Mouse (Mus musculus): ENCODE measurements around the gene Vps36.

The Vps36 gene

DNA sequence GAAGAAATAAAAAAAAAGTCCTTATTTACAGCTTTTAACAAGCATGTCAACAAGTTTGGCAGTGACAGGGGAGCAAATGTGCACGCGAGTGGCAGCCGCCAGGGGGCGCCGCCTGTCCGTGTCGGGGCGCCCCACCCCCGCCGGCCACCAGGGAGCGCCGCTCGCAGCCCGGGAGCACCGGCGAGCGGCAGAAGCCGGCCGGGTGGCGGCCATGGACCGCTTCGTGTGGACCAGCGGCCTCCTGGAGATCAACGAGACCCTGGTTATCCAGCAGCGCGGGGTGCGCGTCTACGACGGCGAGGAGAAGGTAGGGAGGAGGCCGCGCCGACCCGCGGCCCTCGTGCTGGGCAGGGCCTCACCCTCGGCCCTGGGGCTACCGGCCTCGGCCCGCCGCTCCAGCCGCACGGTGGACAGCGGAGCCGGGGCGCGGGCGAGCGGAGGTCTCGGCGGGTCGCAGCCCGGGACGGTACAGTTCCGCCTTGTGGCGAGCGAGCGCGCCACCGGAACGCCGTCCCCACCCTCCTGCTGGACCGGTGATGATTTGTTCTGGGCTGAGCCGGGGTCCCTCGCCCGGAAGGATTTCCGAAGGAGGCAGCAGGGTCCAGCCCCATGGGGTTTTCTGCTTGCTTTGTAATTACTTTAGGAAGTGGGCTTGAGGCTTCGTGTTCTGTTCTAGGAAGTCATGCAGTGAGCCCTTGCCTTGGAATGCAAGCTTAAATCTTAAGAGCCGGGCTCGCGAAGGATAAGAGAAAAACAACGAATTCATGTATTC, at the start of gene Vps36:
TSS of gene Vps36 (plus strand) at position 150 of the 772 bp plus-strand sequence.
- DNase-seq = peak; percentile 88

DNA sequence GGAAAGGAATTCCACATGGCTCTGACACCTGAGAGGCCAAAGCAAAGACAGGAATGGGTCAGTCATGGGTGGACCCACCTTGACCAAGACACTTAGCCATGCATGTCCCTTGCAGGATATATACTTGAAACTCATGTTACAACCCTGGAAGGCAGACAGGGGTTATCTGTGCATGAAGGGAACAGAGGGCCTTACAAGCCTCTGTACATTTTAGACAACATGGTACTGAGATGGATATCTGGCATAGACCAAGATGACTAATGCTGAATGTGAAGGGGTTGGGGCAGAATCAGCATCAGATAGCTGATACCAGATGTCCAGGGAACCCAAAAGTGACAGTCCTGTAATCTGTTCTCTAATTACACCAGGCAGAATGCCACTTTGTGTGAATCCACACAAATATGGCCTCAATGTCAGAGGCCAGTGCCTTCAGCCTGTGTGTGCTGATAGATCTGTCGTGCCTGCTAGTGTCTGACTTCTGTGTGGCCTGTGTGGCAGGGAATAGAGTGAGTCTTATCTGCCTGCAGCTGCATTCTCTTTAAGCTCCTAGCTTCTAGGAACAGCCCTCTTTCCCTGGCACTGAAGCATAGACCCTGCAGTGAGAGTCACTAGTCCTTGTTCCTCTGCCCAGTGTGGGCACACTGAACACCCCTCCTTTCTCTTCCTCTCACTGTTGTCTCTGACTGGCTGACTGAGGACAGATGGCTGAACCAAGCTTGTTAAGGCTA, 48.7 kb upstream of the Vps36 start:
- no peak for DNase-seq

DNA sequence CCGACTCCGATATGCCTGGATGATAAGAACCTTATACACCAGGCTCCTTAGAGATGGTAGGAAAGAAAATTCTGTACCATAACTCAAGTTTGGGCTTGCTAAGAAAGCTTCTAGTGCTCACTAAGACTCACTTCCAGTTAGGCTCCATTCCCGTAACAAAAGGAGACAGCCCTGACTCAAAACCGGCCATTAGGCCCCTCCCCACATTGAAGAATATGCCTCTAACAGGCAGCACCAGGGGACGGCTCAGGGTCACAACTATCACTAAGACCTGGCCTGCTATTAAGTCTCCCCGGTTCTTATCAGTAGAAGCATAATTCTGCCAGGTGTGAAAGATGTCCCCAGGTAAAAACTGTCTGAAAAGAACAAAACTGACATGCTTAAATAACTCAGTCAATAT, 46.8 kb upstream of the Vps36 start:
- no peak for DNase-seq

DNA sequence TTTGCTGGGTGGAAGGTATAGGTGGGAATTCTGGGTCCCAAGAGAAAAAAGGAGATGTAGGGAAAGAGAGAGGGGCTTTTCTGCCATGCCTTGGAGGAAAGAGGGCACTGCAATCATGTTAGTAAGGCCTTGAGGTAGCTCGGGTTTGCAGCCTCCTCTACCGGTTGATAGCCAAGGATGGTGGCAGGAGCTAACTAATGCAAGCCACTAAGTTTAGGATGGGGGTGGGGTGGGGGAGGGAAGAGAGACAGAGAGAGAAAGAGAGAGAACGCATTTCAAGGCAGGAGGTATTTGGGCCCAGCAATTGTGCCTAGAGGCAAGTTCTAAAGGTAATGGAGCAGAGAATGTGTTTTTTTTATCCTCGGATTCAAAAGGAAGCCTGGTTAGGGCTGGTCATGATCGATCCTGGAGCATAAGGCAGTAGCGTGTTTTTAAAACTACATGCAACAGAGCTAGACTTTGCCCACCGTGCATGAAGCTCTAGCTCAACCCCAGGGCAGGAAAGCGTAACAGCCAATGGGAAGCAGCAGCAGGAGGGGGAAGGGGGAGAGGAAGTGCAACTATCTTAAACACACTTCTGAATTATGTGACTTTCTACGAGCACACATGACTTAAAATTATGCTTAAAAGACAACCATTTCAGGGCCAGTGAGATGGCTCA, 44.8 kb upstream of the Vps36 start:
- no peak for DNase-seq

DNA sequence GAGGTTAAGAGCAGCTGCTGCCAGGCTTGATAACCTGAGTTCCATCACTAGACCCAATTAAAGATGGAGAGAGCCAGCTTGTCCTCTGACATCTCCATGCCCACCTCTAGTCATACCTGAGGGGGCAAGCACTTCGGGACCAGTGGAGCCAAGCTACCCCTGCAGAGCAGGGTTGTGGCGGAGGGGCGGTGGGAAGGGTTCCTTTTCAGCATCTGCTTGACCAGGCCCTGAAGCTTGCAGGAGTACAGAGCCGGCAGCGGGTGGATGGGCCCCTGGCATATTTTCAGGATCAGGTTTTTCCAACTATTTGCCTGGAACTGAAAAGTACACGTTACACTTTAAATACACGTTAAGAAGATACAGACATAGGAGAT, 44.3 kb upstream of the Vps36 start:
- no peak for DNase-seq

DNA sequence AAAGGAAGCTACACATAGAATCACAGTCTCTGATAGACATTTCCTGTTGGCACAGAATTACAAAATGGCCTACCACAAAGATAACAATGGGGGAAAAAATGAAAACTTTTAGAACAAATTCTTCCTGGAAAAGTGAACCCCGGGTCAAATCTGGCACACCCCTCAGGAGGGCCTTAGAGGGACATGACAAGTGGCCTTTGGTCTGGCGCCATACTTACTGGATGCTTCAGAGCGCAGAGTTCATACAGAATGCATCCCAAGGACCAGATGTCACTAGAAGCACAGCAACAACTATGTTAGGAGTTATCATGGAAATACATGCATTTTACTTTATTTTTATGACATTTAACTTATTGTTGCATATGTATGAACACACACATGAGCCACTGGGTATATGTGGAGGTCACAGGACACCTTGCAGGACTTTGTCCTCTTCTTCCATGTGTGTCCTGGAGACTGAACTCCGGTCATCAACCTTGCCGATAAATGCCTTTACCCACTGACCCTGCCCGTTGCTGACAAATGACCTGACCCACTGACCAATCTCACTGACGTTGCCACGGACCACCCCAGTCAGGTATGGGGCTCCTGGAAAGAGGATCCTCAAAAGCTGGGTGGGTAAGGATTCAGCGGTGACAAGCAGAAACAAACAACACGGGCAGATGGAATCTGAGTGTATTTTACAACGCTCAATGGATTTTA, 42.8 kb upstream of the Vps36 start:
- DNase-seq = no peak

DNA sequence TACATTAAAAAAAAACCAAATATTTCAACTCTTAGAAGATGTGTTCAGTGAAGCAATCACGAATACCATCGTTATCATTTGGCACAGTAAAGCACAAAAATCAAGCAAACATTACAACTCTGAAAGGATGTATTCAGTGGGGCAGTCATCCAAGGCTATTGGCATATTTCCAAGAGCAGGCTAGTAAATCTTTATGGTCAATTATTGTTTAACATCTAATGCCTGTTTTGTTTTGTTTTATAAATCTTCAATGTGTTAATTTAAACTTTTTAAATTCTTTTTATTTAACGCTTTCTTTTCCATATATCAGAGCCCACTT, 42.3 kb upstream of the Vps36 start:
- no peak for DNase-seq

DNA sequence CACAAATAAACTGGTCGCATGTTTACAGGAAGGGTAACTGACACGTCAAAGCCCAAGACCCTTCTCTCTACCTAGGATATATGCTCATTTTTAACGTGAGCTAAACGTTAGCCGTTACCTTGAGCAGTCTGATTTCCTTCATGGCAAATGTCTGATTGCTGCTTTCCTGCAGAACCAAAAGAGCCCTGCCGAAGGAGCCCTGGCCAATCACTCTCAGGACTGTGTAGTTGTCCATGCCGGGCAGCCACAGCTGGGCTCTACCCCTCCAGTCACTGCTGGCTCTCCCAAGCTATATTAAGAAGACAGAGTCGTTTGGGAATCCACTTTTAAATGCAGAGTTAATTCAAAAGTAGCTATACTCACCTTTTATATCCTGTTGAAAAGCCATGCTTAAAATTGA, 30.4 kb upstream of the Vps36 start:
- no peak for DNase-seq

DNA sequence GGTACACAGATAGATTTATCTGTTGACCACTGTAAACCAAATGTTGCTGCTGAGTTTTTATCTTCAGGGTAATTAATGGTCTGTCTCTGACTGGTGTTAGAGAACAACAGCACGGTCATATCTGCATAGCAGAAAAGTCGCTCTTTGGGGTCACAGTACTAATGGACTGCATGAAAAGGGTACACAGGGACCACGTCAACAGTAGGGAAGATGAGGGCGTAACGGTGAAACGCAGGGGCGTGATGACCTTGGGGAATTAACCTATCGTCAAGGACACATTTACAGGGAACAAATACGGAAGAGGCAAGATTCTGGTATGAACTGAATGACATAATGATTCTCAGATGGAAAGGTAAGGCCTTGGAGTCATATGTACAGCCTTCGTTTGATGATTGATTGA, 28.2 kb upstream of the Vps36 start:
- DNase-seq = no peak

DNA sequence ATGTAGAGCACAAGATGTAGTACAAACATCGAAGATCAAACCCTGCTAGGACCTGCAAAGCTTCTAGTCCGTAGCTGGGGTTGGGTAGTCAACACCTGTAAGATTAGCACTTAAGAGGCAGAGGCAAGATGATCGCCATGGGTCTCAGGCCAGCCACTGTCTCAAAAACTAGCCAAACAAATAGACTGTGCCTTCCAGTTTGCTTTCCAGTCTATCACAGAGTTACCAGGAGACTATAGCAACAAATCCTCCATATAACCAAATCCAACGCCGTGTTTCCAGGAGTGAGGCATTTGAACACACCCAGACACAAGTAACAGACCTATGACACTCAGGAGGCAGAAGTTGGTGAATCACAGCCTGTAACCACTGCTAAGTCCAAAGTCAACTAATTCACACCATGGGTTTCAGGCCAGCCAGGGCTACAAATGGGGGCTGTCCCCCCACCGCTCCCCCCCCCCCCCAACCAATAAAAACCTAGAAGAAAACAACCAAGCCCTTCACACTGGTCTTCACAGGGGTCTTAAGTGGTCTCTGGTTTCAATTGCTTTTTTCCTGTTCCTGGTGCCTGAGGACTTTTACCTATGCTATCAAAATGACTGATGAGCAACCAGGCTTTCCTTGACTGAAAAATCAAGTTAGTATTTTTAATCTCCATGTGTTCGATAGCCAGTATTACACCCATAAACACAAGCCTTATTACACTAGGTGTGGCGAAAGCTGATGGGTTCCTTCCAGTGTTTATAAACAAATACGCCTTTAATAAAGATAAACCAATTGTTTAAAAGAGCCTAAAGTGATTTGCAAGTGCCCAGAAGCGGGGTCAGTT, 27.1 kb upstream of the Vps36 start:
- DNase-seq = no peak

DNA sequence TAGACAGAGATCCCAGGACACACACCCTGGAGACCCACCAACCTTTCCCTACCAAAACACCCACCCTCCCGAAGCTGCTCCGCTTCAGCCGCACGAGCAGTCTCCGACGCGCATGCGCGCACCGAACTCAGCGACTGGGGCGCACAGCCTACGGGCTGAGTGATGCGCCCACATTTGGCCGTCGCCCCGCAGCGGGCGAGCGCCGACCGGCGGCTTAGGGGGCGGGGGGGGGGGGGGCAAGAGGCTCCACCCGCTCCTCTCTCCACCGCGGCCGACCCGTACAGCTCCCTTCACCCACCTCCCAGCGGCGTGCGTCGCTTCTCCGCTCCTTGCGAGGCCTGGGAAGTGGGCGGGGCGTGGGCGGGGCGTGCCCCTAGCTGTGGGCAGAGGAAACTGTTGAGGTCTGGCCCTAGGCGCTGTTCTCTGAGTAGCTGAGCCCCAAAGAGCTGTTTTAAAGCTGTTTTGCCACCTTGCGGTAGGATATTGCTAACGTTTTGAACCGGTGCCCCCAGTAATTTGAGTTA, 26.5 kb upstream of the Vps36 start, which contains the start of gene Nek3:
TSS of gene Nek3 (minus strand) at position 356 of the 524 bp plus-strand sequence.
- peak; percentile 86 for DNase-seq

DNA sequence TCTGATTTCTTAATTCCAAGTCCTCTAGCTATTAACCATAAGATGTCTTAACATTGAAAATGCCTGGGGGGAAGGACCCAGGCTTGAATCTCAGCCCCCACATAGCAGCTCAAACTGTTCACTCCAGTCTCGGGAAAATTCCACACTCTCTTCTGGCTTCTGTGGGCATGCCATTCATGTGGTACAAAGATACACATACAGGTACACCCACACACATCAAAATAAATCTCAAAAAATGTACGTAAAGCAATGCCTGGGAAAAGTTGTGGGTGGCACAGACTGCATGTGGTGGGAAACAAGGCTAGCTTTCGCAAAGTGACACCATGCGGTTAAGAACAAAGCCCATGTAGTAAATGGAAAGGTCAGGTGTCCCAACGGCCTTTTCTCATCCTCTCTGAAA, 23.4 kb upstream of the Vps36 start:
- no peak for DNase-seq

DNA sequence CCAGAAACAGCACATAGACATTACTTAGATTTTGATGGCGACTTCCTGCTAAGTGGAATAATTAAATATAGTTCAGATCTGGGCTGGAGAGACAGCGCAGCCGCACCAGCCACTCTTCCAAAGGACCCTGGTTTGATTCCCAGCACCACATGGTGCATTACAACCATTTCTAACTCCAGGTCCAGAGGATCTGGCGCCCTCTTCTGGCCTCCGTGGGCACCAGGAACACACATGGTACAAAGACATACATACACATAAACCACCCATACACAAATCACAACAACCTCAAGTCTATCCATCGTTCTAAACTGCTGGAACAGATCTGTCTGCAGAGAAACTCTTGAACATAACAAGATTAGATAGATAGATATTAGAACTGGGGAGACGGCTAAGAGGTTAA, 16.6 kb upstream of the Vps36 start:
- no peak for DNase-seq

DNA sequence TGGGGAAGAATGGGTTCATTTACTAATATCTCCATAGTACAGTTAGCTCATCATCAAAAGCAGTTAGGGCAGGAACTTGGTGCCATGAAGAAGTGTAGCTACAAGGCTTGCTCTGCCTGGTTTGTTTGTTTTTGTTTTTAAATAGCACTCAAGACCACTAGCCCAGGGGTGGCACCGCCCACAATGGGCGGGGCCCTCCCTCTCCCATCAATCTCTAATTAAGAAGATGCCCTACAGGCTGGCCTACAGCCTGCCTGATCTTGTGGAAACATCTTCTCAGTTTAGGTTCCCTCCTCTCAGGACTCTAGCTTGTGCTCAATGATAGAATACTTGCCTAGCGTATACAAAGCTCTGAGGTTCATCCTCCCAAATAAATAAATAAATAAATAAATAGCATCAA, 7.7 kb upstream of the Vps36 start:
- no peak for DNase-seq

DNA sequence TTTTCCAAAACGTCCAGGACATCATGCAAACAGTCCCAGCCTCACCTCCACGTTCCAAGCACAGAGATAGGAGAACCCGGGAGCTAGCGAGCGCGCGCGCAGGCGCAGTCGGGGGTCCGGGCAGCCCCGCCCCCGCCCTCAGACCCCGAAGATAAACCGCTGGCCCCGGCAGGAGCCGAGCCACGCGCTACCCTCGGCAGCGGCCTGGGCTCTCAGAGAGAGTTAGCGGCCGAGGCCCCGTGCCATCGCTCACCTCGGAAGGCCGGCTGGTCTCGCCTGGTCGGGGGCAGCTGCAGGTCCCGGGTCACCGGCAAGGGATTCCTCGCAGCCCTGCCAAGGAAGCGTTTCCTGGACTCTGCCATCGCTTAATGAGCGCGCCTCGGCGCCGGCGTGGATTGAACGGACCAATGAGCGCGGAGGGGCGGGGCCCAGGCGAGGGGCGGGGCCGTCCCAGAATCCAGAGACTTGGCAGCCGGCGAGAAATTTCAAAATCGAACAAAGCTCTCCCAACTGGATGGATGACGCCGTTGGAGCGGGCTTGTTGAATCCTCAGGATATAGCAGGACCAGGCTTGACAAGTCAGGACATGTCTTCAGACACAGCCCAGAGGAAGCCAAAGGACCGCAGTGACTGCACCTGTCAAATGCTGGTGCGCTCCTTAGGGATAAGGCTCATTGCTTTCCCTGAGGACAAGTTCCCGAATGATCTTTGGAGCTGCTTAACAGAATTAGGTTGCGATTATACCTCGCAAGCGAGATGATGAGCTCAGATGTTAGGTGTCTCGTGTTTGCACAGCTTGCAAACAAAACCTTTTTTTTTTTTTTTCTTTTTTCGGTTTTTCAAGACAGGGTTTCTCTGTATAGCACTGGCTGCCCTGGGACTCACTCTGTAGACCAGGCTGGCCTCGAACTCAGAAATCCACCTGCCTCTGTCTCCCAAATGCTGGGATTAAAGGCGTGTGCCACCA, 6.9 kb upstream of the Vps36 start, which contains the start of gene Ckap2:
TSS of gene Ckap2 (minus strand) at position 389 of the 967 bp plus-strand sequence.
- peak; percentile 87 for DNase-seq

DNA sequence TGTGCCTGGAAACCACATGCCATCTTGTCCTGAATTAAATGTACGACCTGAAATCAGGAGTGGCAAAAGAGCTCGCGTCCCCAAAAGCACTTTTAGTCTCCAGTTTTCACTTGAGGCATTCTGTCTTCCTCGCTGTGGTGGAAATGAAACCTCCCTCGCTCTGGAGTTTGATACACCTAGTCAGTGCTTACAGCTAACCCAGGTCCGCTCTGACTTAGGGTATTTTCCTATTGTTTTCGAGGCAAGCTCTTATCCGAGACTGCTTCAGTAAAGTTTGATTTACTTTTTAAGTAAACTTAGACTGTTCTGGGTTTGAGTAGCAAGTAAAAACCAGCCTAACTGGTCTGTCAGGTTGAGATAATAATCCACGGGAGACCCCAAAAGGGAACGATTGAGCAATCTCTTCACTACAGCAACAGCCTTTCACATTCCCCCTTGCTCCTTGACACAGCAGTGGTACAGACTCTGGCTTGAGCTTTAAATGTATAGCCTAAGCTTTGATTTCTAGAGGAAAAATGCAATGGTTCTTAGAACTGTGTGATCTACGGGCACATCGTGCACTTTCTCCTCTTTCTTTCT, 912 bp downstream of the Vps36 start:
- DNase-seq = no peak

DNA sequence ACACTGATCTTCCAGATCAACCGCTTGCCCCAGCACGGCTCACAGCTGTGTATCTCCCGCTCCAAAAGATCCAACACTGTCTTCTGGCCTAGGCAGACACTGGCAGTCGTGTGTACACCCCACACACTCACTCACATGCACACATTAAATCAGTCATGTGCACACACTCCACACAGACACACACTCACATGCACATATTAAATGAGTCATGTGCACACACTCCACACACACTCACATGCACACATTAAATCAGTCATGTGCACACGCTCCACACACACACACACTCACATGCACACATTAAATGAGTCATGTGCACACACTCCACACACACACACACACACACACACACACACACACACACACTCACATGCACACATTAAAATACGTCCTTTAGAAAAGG, 5.3 kb downstream of the Vps36 start:
- no peak for DNase-seq

DNA sequence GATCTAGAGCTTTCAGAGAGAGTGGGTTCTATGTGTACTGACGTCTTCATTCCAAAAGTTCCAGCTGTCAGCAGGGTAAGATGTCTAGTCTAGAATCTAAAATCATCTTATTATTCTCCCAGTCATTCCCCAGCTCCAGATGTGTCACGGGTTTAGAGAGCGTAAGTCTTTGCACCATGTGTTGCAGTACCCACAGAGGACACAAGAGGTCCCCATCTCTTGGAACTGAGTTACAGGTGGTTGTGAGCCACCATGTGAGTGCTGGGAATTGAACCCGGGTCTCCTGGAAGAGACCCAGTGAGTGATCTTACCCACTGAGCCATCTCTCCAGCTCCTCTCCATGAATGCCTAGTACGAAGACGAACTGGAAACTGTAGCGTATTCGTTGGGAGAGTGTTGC, 6.9 kb downstream of the Vps36 start:
- no peak for DNase-seq

DNA sequence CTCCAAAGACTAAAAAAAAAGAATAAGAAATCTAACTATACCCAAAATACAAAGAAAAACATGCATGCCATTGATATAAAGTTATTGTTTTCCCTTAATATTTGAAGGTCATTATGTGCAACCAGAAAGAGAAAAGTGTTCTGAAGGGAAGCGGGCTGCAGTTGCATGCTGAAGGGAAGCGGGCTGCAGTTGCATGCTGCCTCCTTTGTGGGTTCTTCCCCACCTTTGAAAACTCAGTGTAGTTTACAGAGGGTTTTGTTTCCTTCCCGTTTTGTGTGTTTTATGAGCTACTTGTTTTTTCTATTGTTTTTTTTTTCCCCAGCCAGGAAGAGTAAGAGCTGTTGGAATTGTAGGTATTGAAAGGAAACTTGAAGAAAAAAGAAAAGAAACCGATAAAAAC, 14.9 kb downstream of the Vps36 start:
- DNase-seq = no peak

DNA sequence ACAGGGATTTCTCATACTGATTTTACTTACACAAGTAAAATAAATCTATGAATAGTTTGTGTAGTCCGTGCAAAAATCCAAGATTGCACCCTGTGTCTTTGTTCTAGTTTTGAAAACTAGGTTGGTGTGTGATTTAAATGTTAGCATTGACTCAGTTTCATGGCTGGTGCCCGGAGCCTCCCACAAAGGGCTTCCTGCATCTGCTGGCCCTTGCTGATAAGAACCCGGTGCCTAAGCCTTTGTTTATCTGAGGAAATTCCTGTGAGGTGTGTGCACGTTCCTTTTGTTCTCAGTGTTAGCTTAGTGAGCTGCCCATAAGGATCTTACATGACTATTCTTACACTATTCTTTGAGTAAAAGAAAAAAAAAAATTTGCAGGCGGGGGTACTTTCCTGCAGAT, 16.4 kb downstream of the Vps36 start:
- DNase-seq = no peak

DNA sequence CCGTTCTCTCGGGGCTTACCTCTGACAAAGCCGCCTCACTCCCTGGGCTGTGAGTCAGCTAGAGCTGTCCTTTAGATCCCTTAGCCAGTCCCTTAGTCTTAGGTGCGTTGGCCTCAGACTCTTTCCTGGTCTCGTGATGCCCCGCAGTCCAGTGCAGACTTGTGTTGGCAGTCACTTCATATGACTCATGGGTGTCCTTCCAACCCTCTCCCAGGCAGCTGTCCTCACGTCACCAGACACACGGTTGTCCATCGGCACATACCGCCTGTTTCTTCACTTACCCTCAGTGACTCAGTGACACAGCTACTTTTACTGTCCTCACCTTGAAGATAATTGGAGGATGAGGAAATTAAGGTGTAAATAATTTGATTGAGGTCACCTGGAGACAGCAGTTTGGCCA, 22.2 kb downstream of the Vps36 start:
- DNase-seq = no peak

All from right cerebral cortex, postnatal 14 days (tissue).